Mouse (Mus musculus): Measurements from ENCODE around the gene Sfr1. TPM values are rescaled to one million over a fixed set of nuclear protein-coding genes. Genes with fewer than 3 reads are reported as not detected.

Gene Sfr1
- polyA plus RNA-seq, 1 experiment from 2014 or later = 274 TPM

DNA sequence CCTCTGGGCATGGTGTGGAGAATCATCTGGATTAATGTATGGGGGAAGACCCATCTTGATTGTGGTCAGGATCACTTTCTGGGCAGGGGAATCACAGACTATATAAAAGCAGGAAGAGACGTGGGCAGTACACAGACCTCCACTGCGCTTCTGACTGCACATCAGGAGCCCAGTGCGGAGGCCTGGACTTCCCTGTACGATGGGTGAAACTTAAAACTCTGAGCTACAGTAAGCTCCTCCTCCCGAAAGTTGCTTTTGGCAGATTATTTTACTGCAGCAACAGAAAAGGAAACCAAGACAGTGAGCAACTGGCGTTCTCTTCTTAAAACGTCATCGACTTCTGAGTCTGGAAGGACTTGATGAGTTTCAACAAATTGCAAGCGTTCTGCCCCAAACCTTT, 23.4 kb downstream of the Sfr1 start:
- Histone ChIP-seq H3K4me1 (replicated peaks; ENCODE audit: control insufficient read depth, insufficient read depth, low read length) (no peaks in the 10 kb centered on the region), H3K27me3 (replicated peaks; ENCODE audit: control insufficient read depth, insufficient read depth, low read length) (no peaks in the 10 kb centered on the region), H3K36me3 (ENCODE audit: control insufficient read depth, insufficient read depth, low read length) (no peaks in the 10 kb centered on the region), H3K9ac (ENCODE audit: low read length) (no peak overlapping the region), H3K27ac (ENCODE audit: low read depth) (no peak overlapping the region), H3K4me2 (ENCODE audit: low read length) (no peak overlapping the region), H3K4me3 (ENCODE audit: low read depth, low read length) (no peak overlapping the region), H3K9me3 (ENCODE audit: control insufficient read depth, low read length) (no peaks in the 10 kb centered on the region)
- 84% methylated on average over 9 of the region's 9 CpGs for WGBS
- DNase-seq (ENCODE audit: low spot score) (no peak), ATAC-seq (replicated peaks; ENCODE audit: low FRiP score, low TSS enrichment, low read depth) (no peak)

DNA sequence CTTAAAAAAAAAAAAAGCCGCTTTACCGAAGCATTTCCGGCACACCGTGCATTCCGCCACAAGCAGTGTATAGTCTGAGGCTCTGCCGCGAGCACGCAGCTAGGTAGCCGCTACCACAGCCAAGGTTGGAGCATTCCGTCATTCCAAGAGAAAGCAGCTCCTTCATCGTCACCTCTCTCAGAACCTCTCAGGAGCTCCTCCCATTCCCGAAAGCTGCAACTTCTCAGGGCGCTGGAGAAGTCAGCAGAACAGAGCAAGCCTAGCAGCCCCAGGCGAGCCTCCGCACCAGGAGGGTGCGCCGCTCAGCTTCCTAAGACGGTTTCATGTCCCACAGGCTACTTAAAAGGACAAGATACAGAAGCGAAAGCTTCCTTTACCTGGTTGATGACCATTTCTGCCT, 24.1 kb downstream of the Sfr1 start:
- no peak overlapping the region for H3K4me3 ChIP-seq (ENCODE audit: low read depth, low read length)
- 57% methylated on average over 19 of the region's 19 CpGs for WGBS
- ATAC-seq (replicated peaks; ENCODE audit: low FRiP score, low TSS enrichment, low read depth) = 0 out of 2 replicates have a peak, but pooled peaks have one; percentile 53

DNA sequence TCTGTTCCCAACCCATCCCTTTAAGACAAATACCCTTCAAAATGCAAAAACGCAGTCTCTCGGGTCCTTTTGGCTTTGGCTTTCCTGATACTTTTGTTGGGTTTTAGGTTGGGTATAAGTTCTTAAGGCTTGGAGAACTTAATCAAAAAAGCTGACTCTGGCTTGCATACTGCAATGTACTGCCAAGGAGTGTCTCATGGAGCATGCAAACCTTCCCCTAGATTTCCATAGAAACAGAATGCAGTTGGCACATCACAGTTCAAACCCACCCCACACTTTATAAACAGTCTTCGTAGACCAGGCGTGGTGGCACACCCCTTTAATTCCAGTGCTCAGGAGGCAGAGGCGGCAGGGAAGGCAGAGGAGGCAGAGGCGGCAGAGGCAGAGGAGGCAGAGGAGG, 46.4 kb downstream of the Sfr1 start:
- no peak overlapping the region for H3K4me3 ChIP-seq (ENCODE audit: low read depth, low read length)
- WGBS = 69% methylated on average over 6 of the region's 6 CpGs
- H3K27ac ChIP-seq (ENCODE audit: low read depth) = no peak overlapping the region
- no peaks in the 10 kb centered on the region for H3K27me3 ChIP-seq (replicated peaks; ENCODE audit: control insufficient read depth, insufficient read depth, low read length)
- H3K4me1 ChIP-seq (replicated peaks; ENCODE audit: control insufficient read depth, insufficient read depth, low read length) = no peaks in the 10 kb centered on the region
- no peaks in the 10 kb centered on the region for H3K36me3 ChIP-seq (ENCODE audit: control insufficient read depth, insufficient read depth, low read length)
- DNase-seq (ENCODE audit: low spot score) = no peak
- no peak overlapping the region for H3K4me2 ChIP-seq (ENCODE audit: low read length)
- no peaks in the 10 kb centered on the region for H3K9me3 ChIP-seq (ENCODE audit: control insufficient read depth, low read length)
- no peak for ATAC-seq (replicated peaks; ENCODE audit: low FRiP score, low TSS enrichment, low read depth)
- H3K9ac ChIP-seq (ENCODE audit: low read length) = no peak overlapping the region

More for the DNA sequence above, 24.1 kb downstream of the Sfr1 start:
- H3K27me3 ChIP-seq (replicated peaks; ENCODE audit: control insufficient read depth, insufficient read depth, low read length) = no peaks in the 10 kb centered on the region
- no peaks in the 10 kb centered on the region for H3K9me3 ChIP-seq (ENCODE audit: control insufficient read depth, low read length)
- no peak overlapping the region for H3K9ac ChIP-seq (ENCODE audit: low read length)
- no peak overlapping the region for H3K27ac ChIP-seq (ENCODE audit: low read depth)
- no peak for DNase-seq (ENCODE audit: low spot score)
- H3K4me1 ChIP-seq (replicated peaks; ENCODE audit: control insufficient read depth, insufficient read depth, low read length) = no peaks in the 10 kb centered on the region
- no peaks in the 10 kb centered on the region for H3K36me3 ChIP-seq (ENCODE audit: control insufficient read depth, insufficient read depth, low read length)
- peak overlapping the region; percentile 1 for H3K4me2 ChIP-seq (ENCODE audit: low read length)

DNA sequence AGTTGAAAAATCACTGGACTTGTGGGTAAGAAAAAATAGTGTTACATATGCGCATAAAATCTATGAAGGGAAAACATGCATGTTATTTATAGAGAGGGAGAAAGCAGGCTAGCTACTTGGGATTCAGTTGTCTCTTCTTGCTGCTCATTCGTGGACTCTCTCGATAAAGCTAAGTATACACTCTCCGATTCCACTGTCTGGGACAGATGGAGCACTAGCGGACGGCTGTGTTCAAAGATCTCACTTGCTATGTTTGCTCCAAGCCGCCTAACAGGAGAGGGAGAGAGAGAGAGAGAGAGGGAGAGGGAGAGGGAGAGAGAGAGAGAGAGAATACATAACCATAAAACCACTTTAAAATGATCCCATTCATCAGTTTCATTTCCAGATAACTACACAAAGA, 48.7 kb downstream of the Sfr1 start:
- Histone ChIP-seq H3K27ac (ENCODE audit: low read depth) (no peak overlapping the region), H3K9me3 (ENCODE audit: control insufficient read depth, low read length) (no peaks in the 10 kb centered on the region), H3K36me3 (ENCODE audit: control insufficient read depth, insufficient read depth, low read length) (no peaks in the 10 kb centered on the region), H3K4me2 (ENCODE audit: low read length) (no peak overlapping the region), H3K27me3 (replicated peaks; ENCODE audit: control insufficient read depth, insufficient read depth, low read length) (no peaks in the 10 kb centered on the region), H3K9ac (ENCODE audit: low read length) (no peak overlapping the region), H3K4me1 (replicated peaks; ENCODE audit: control insufficient read depth, insufficient read depth, low read length) (no peaks in the 10 kb centered on the region), H3K4me3 (ENCODE audit: low read depth, low read length) (no peak overlapping the region)
- 88% methylated on average over 7 of the region's 7 CpGs for WGBS
- DNase-seq (ENCODE audit: low spot score) (no peak), ATAC-seq (replicated peaks; ENCODE audit: low FRiP score, low TSS enrichment, low read depth) (no peak)

DNA sequence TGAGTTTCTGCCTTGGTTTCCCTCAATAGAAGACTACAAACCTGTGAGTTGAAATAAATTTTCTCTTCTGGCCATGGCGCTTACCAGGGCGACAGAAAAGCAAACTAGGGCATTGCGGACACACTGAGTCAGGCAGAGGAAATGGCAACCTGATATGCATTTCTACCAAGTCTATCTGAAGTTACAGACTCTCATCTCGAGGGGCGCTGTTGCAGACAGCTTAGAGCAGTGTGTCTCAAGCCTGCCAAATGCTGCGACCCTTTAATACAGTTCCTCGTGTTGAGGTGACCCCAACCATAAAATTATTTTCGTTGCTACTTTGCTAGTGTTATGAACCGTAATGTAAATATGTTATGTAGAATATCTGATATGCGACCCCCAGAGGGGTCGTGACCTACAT, 49.5 kb downstream of the Sfr1 start:
- WGBS = 71% methylated on average over 11 of the region's 11 CpGs
- Histone ChIP-seq H3K9ac (ENCODE audit: low read length) (no peak overlapping the region), H3K36me3 (ENCODE audit: control insufficient read depth, insufficient read depth, low read length) (no peaks in the 10 kb centered on the region), H3K27ac (ENCODE audit: low read depth) (no peak overlapping the region), H3K4me1 (replicated peaks; ENCODE audit: control insufficient read depth, insufficient read depth, low read length) (no peaks in the 10 kb centered on the region), H3K27me3 (replicated peaks; ENCODE audit: control insufficient read depth, insufficient read depth, low read length) (no peaks in the 10 kb centered on the region), H3K4me3 (ENCODE audit: low read depth, low read length) (no peak overlapping the region), H3K9me3 (ENCODE audit: control insufficient read depth, low read length) (no peaks in the 10 kb centered on the region), H3K4me2 (ENCODE audit: low read length) (no peak overlapping the region)
- no peak for ATAC-seq (replicated peaks; ENCODE audit: low FRiP score, low TSS enrichment, low read depth)
- DNase-seq (ENCODE audit: low spot score) = no peak

DNA sequence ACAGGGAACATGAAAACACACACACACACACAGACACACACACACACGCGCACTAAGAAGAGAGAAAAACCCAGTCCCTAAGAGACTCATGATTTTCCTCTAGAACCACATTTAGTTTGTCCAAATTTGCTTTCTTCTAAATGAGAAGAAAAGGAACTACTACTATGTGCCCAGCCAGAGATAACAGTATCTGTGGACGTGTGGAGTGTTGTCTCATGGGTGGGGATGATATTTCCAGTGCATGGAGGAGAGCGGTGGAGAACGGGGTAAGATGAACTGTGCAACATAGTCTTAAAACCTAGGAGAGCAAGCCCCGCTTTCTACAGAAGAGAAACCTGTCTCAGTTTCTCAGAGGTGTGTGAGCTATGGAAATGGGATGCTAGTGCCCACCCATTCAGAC, 52.4 kb downstream of the Sfr1 start:
- 87% methylated on average over 6 of the region's 6 CpGs for WGBS
- no peak for ATAC-seq (replicated peaks; ENCODE audit: low FRiP score, low TSS enrichment, low read depth)
- no peaks in the 10 kb centered on the region for H3K4me1 ChIP-seq (replicated peaks; ENCODE audit: control insufficient read depth, insufficient read depth, low read length)

More for the DNA sequence above, 52.4 kb downstream of the Sfr1 start:
- Histone ChIP-seq H3K27ac (ENCODE audit: low read depth) (no peak overlapping the region), H3K9me3 (ENCODE audit: control insufficient read depth, low read length) (no peaks in the 10 kb centered on the region), H3K27me3 (replicated peaks; ENCODE audit: control insufficient read depth, insufficient read depth, low read length) (no peaks in the 10 kb centered on the region), H3K36me3 (ENCODE audit: control insufficient read depth, insufficient read depth, low read length) (no peaks in the 10 kb centered on the region), H3K4me2 (ENCODE audit: low read length) (no peak overlapping the region), H3K4me3 (ENCODE audit: low read depth, low read length) (no peak overlapping the region), H3K9ac (ENCODE audit: low read length) (no peak overlapping the region)
- DNase-seq (ENCODE audit: low spot score) = no peak

Small RNA genes lying within 50 kb of the gene (microRNA-seq; reads per million reads assigned to microRNA genes)
- not detected for gene Mir8090

Other genes starting within 250 kb of the Sfr1 start
- 53.5 and 60.1 TPM in 2 replicates for gene Stn1, start 194.2 kb upstream of the Sfr1 start, polyA plus RNA-seq (2014; fragmentation: Nextera tagmentation; extraction: Ambion mirVana)
- 21.1 and 24.5 TPM in 2 replicates for gene Slk, start 152.0 kb upstream of the Sfr1 start, polyA plus RNA-seq (2014; fragmentation: Nextera tagmentation; extraction: Ambion mirVana)
- 0.67 and 1.1 TPM in 2 replicates for gene Col17a1, start 39.6 kb upstream of the Sfr1 start, polyA plus RNA-seq (2014; fragmentation: Nextera tagmentation; extraction: Ambion mirVana)
- gene Gsto1, start 123.3 kb downstream of the Sfr1 start, polyA plus RNA-seq (2014; fragmentation: Nextera tagmentation; extraction: Ambion mirVana) = 313 and 340 TPM in 2 replicates
- 1.0 and 1.1 TPM in 2 replicates for gene Gsto2, start 133.9 kb downstream of the Sfr1 start, polyA plus RNA-seq (2014; fragmentation: Nextera tagmentation; extraction: Ambion mirVana)
- gene Cfap43, start 187.6 kb downstream of the Sfr1 start, polyA plus RNA-seq (2014; fragmentation: Nextera tagmentation; extraction: Ambion mirVana) = 0.11 TPM in 2 replicates
- gene Itprip, start 187.6 kb downstream of the Sfr1 start, polyA plus RNA-seq (2014; fragmentation: Nextera tagmentation; extraction: Ambion mirVana) = 9.9 and 13.0 TPM in 2 replicates
- not detected in 2 replicates for gene Cfap58, start 206.0 kb downstream of the Sfr1 start, polyA plus RNA-seq (2014; fragmentation: Nextera tagmentation; extraction: Ambion mirVana)